Mouse (Mus musculus): ENCODE measurements around the gene Zic4.

- TF ChIP-seq CTCF (IDR thresholded peaks at IDR 0.05; ENCODE audit: low read depth, low read length): no peak
- TF ChIP-seq POLR2A (IDR thresholded peaks at IDR 0.05; ENCODE audit: insufficient read depth, low read length): no peak
Measured at GRCm38 (mm10) chr9:91414007-91414661, 51.9 kb downstream of the Zic4 start.
